Mouse (Mus musculus) kidney, adult 9 months (tissue): ENCODE data around the gene Itih2.

Source experiments
- DNase-seq: peaks from one replicate; pipeline ENCODE4 v3.0.0; 2022

The Itih2 gene

GRCm38 (mm10) chr2:10131296-10131695 is at the start of gene Itih2:
Itih2 (minus strand) TSS chr2:10131396.
- no peak for DNase-seq

GRCm38 (mm10) chr2:10169991-10170390 is 38.8 kb upstream of the Itih2 start:
- no peak for DNase-seq

- DNase-seq, result no peak
Measured at GRCm38 (mm10) chr2:10168016-10168415, 36.8 kb upstream of the Itih2 start.

GRCm38 (mm10) chr2:10167283-10167682 is 36.1 kb upstream of the Itih2 start:
- DNase-seq, result no peak

GRCm38 (mm10) chr2:10166635-10167034 is 35.4 kb upstream of the Itih2 start:
- DNase-seq, result no peak

GRCm38 (mm10) chr2:10162011-10162410 is 30.8 kb upstream of the Itih2 start:
- no peak for DNase-seq

- no peak for DNase-seq
Measured at GRCm38 (mm10) chr2:10157184-10157583, 26.0 kb upstream of the Itih2 start.

GRCm38 (mm10) chr2:10153201-10154075 is 22.2 kb upstream of the Itih2 start, which contains the start of gene Itih5:
Itih5 (plus strand) TSS chr2:10153571.
- peak; percentile 67 for DNase-seq

- no peak for DNase-seq
Measured at GRCm38 (mm10) chr2:10152590-10152989, 21.4 kb upstream of the Itih2 start.

- no peak for DNase-seq
Measured at GRCm38 (mm10) chr2:10147176-10147575, 16.0 kb upstream of the Itih2 start.

- DNase-seq, result no peak
Measured at GRCm38 (mm10) chr2:10145514-10145913, 14.3 kb upstream of the Itih2 start.

GRCm38 (mm10) chr2:10142472-10143454 is 11.6 kb upstream of the Itih2 start:
- peak; percentile 92 for DNase-seq

GRCm38 (mm10) chr2:10140456-10140855 is 9.3 kb upstream of the Itih2 start:
- peak; percentile 88 for DNase-seq

- no peak for DNase-seq
Measured at GRCm38 (mm10) chr2:10137320-10137719, 6.1 kb upstream of the Itih2 start.

- DNase-seq, result no peak
Measured at GRCm38 (mm10) chr2:10133941-10134340, 2.7 kb upstream of the Itih2 start.

GRCm38 (mm10) chr2:10132128-10132527 is 932 bp upstream of the Itih2 start:
- no peak for DNase-seq

- no peak for DNase-seq
Measured at GRCm38 (mm10) chr2:10130341-10130990, 730 bp downstream of the Itih2 start.

GRCm38 (mm10) chr2:10128571-10128970 is 2.6 kb downstream of the Itih2 start:
- peak; percentile 84 for DNase-seq

- DNase-seq, result no peak
Measured at GRCm38 (mm10) chr2:10127471-10127870, 3.7 kb downstream of the Itih2 start.

- DNase-seq, result no peak
Measured at GRCm38 (mm10) chr2:10126122-10126521, 5.1 kb downstream of the Itih2 start.

- no peak for DNase-seq
Measured at GRCm38 (mm10) chr2:10121826-10122225, 9.4 kb downstream of the Itih2 start.

- DNase-seq, result no peak
Measured at GRCm38 (mm10) chr2:10119276-10119675, 11.9 kb downstream of the Itih2 start.

- no peak for DNase-seq
Measured at GRCm38 (mm10) chr2:10118751-10119150, 12.4 kb downstream of the Itih2 start.
